Mouse (Mus musculus): ENCODE data around the gene Akap13. TPM values are rescaled to one million over a fixed set of nuclear protein-coding genes. Genes with fewer than 3 reads are reported as not detected.
A peak's percentile ranks its signal among the peaks of the same experiment; 100 is the strongest.
"Not testable (repeated sequence)": the region's sequence is repeated elsewhere in the genome, so short reads cannot be mapped to it uniquely, and the experiment has no call there.

The Akap13 gene
- total RNA-seq, 2 experiments from 2014 or later = 65.5 to 73.5 TPM

DNA sequence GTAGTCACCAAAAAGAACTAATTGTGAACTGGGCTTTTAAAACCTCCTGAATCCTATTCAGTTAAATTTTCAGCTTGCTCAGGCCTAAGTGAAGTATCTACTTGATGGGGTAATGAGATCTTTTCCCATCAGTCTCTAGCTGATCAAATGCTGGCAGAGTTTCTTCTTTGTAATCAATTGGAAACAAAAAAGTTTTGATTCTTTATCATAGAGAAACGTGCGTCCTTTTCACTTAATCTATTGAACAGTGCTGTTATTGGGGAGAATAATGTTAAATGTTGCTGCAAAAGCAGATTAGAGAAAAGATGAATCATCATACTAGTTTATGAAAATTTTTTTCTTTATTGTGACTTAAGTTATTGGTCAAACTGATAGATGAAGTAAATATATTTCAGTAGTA lies 142.5 kb downstream of the Akap13 start:
- DNase-seq = no peak

DNA sequence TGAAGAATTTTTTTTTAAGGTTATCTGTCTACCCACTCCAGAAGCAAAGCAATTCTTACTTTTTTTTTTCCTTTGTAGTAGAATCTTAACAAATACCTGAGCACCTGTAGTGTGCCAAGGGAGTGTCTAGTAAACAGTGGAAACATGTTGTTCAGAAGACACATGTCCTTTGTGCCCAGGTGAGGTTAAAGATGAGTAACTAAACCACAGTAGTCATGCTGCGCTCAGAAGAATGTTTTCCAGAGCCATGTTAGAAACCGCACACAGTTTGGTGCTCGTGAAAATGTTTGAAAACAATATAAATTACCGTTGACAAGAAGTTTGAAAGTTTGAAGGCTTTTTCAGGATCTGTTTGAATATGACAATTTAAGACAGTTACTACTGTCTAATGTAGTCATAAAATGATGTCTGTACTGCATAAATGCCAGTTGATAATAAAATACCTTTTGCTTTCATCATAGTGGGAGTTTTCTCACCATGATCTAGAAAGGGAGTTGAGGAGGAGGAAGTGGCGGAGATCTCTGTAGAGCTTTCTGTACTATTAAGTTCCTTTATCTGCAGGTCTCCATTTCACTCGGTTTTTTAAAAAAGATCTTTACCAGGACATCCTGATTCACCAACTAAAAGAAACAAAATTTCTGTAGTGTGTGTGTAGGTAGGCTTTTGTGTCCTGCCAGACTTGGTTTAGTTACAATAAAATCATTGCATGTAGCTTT lies 145.2 kb downstream of the Akap13 start:
- no peak for DNase-seq

DNA sequence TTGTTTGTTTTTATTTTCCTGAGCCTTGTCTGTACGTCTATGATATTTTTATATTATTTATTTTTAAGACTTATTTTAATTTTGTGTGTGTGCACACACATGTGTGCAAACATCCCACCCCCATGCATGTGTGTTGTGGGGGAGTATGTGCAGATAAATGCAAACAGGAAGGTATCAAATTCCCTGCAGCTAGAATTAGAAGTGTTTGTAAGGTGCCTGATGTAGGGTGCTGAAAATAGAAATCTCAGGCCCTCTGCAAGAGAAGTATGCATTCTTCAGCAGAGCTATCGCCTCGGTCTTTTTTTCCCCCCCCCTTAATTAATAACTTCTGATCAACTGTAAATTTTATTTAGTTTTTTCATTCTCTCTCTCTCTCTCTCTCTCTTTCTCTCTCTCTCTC lies 151.9 kb downstream of the Akap13 start:
- DNase-seq = no peak

DNA sequence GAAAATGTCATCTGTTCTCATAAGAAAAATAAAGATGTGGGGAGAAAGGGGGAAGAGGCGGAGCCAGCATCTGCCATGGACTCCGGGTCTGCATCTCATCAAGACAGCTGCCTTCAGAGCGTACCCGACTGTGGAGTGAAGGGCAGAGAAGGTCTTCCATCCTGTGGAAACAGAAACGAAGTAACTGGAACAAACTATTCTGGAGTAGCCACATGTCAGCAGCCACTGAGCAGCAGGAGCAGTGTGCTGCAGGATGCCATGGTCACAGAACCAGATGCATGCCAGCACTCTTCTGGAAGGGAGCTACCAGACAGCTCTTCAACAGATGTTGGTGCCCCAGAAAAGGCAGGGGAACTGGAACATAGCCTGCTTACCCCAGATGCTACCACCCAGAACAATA lies 153.4 kb downstream of the Akap13 start:
- DNase-seq = no peak

DNA sequence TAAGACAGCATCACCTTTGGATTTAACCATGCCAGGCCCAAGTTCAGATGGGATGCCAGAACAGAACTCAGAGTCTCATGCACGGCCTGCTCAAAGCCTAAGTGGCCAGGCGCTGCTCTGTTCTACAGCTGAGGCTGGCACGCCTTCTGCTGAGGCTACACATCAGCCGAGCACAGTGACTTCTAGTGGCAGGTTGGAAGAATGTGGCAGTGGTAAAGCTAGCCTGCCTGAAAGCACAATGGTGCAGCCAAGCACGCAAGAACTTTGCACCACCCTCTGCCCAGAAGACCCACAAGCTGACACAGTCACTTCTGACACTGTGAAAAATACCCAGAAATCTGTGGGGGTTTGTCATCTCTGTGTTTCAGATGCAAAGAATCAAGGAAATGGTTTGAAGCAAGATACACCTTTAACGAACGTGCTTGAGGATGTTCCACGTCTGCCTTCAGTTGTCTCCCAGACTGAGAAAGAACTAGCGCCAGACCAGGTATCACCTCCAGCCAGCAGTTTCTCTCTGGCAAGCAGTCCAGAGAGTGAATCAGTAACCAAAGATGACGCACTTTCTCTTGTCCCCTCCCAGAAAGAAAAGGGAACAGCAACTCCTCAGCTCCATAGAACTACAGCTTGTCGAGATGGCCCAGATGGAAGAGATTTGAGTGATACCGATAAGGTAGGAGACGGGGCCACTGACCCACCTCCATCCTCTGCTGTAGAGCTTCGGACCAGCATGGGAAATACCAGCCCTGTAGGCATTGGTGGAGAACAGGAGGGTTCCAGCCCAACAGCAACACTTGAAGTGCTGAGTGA lies 154.3 kb downstream of the Akap13 start:
- peak; percentile 31 for DNase-seq

DNA sequence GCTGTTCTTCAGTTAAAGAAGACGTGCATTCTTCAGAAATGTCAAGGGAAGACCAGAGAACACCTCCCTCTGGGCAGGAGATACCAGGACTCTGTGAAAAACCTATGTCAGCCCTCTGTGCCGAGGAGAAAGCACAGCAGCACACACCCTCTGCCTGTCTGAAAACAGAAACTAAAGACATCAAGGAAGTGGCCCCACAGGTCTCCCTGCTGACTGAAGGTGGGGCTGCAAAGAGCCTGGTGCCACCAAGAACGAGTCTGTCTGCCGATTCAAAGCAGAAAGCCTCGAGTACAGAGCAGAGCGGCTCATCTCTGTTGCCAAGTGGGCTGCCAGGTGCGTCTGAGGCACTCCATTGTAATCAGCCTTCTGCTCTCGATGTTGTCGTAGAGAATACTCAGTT lies 155.1 kb downstream of the Akap13 start:
- DNase-seq = no peak

DNA sequence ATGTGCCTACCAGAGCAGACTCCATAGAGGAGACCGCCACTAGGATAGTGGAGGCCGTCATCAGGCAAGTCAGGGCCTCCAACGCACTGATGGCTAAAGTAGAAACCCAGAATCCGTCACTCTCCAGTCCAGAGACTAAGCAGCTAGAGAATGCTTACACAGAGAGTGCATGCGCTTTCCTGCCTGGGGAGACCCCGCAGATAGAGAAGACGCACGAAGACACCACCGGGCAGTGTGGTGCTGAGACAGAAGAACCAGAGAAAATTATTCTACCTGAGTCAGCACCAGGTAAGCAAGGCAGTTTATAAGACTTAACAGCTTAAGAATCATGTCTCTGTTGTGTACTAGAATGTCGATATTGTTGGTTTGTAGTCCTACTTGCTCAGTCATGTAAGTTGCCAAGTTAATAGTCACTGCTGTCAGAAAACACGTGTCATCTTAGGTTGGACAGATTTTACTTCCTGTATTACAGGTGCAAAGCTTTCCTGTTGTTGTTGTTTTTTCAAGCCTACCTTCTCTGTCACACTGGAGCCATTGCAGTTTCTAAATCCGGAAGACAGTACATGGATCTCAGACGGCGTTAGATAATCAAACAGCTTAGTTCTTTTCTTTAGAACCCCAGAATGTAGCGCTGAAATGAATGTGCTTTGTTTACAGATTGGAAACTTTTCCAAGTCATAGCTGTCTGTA lies 156.1 kb downstream of the Akap13 start:
- no peak for DNase-seq

DNA sequence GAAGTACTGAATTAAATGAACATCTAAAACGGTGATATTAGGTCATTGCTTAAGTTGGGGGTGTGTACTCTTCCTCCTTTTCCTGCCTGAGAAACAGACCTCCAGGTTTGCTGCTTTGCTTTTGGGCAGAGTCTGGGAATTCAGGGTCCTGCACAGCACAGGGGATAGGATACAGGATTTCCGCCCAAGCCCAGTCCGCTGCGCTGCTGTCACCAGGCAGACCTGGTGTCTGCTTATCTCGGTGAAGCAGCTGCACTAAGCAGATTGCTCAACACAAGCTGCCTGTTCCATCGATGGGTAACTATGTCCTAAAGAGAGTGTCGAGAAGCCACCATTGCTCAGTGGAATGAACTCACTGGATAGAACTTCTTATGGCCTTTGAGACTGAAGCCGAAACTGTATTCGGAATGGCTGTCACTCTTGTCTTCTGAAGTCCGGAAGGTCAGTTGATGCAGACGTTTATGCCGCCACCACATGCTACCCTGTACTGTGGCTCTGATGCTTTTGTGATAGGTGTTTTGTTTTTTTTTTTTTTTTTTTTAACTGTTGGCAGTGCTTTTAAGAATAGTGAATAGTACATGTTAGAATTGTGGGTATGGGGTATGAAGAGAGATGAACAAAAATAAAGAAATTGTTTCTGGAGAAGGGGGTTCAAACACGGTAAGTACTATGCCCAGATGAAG lies 156.8 kb downstream of the Akap13 start:
- peak; percentile 15 for DNase-seq

DNA sequence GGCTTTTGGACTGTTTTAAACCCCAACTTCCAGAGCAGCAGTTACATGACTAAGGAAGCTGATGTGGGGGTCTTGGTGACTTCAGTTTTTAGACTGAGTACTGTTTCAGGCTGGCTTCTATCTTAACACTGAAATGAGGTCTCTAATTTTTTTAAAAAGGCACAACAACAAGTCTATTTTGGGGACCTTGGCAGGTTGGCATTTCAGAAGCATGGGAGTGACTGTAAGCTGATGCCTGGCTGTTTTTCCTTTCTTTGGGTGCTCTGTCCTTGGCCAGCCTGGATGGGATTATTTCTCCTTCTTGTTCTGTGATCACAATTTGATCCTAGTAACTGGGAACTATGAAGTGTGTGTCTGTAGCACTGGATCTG lies 157.3 kb downstream of the Akap13 start:
- DNase-seq = no peak

DNA sequence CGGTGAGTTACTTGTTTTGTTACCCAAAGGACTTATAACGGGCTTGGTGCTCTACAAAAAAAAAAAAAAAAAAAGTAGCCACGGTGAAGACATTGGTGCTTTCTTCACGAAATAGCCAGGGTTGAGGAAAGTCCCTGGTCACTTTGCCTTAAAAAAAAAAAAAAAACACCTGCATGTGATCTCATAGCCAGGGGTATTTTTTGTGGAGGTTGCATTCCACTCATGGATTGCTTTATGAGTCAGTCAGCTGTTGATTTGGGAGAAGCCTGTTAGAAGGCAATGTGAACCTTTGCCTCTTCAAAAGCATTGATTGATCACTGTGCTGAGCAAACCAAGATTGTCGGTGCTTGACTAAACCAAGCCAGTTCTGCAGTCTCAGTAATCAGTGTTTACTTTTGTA lies 157.9 kb downstream of the Akap13 start:
- no peak for DNase-seq

DNA sequence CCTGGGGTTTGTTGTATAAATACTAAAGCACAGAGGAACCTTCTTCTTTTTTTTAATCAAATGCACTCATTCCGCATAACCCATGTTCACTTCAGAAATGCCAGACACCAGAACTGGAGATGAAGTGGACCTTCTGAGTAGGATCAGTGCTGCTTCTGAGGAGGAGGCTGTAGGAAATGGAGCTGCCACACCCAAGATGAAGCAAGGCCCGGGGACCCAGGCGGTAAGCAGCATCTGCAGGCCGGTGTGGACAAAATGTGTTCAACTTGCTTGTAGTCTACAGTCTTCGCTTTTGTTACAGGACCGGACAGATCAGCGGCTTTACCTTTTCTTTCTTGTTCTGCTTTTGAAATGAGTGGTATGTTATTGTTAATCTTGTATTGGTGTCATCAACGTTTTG lies 159.5 kb downstream of the Akap13 start:
- no peak for DNase-seq

DNA sequence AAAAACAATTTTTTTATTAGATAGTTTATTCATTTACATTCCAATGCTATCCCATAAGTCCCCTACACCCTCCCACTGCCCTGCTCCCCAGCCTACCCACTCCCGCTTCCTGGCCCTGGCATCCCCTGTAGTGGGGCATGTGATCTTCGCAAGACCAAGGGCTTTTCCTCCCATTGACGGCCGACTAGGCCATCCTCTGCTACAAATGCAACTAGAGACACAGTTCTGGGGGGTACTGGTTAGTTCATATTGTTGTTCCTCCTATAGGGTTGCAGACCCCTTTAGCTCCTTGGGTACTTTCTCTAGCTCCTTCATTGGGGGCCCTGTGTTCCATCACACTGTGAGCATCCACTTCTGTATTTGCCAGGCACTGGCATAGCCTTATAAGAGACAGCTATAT lies 161.9 kb downstream of the Akap13 start:
- DNase-seq = not testable (repeated sequence)

DNA sequence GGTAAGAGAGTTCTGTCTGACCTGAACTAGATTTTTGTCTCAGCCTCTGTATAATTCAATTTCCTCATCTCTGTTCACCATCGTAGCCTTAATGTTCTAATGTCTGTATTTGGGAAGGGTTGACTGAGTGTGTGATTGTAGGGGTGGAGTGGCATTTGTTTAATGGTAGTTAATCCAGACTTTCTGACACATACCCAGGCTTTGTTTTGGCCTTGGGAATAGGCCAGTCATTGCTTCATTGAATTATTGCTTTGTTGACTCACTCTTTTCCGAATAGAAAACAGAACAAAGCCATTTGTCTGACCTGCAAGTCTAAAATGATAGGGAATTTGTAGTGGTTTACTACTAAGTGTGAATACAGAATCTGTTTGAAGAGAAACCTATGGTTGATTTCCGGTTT lies 163.4 kb downstream of the Akap13 start:
- no peak for DNase-seq

DNA sequence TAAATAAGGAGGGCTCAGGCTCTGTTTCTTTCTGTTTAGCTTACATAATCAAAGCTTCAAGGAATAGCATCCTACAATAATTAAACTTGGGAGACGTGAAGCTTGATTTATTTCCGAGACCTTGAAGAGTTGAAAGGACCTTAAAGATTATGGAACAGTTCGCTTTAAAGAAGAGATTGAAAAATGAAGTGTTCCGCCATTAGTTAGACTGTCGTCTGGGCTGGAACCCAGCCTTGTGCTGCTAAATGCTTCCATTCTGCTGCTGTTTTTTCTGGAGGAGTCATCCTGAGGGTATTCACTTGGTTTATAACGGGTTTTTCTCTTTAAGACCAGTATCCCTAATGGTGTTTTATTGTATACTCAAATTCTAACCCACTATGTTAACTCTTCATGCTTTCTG lies 164.5 kb downstream of the Akap13 start:
- no peak for DNase-seq

DNA sequence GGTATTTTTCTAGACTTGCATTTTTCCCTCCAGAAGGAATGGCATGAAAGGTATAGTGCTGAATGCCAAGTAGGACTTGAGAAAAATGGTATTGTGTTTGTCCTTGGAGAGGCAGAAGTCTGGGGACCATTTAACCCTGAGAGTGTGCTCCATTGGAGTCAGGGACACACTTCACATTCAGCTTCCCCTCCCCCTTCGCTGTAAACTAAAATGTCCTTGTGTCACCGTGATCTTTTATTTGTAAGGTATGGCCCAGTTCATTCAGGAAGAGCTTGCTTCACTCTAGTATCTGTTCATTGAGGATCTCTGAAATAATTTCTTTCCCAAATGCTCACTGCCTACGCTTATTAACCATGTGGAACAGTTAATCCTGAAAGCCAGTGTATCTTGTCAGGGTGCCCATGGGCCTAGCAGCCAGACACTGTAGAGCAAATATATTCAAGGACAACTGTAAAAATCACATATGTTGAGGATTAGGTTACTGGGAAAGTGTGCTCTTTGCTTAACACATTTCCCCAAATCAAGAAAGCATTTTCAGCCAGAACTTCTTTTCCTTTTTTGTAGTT lies 165.1 kb downstream of the Akap13 start:
- DNase-seq = no peak

DNA sequence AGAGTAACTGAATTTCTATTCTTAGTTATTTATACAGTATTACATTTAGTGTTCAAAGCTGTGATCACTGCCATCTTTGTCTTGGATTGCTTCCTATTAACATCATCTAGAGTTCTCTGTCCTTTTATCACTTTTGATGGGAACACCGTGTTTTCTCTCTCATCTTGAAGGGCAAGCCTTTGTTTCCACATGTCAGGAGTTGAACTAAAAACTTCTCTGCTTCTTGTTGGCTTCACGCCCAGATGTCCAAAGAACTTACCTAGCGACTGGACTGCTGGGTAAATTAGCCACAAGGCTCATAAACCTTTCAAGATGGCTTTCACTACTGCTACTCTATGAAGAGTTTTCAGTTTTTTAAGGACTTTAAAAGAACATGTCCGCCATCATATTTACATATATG lies 165.6 kb downstream of the Akap13 start:
- no peak for DNase-seq

DNA sequence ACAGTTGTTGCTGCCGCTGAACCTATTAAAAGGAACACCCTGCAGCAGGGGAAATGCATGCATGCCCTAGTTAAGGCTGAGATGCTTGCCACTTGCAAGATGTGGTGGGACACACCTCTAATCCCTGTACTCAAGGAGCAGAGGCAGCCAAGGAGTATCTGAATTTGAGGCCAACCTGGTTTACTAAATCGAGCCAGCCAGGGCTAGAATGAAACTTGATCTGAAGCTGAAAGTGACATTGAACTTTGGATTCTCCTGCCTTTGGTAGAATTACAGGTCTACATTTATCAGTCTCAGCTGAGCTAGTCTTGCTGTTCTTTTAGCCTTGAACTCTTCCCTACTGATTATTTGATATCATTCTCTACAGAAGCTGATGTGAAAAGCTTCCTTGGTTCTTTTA lies 172.5 kb downstream of the Akap13 start:
- no peak for DNase-seq

DNA sequence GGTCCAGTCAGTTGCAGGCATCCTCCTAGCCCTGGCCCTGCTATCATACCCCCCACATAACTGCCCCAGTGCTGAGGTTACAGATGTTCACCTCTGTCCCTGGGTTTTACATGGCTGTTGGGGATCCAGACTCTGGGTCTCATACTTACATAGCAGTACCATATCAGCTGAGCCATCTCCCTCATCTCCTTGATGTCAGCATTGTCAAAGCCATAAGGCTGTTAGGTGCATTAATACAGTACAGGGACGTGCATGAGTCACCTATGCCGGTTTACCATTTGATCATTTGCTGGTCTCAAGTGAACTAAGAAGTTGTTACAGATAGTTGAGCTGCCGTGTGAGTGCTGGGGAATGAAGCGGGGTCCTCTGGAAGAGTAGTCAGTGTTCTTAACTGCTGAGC lies 174.3 kb downstream of the Akap13 start:
- DNase-seq = no peak

DNA sequence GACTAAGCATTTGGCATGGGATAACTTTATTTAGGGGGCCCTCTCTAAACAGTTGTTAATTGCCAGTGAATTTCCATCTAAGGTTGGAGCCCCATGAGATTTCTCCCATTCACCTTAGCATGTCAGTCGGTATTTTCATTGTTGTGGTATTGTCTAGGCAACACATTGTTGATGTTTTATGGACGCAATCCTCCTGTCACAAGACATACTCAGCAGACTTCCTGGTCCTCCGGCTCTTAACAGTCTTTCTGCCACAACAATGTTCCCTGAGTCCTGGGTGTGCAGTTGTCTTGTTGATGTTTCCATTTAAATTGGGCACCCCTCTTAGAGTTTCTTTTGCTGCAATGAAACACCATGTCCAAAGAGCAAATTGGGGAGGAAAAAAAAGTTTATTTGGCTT lies 177.6 kb downstream of the Akap13 start:
- no peak for DNase-seq

DNA sequence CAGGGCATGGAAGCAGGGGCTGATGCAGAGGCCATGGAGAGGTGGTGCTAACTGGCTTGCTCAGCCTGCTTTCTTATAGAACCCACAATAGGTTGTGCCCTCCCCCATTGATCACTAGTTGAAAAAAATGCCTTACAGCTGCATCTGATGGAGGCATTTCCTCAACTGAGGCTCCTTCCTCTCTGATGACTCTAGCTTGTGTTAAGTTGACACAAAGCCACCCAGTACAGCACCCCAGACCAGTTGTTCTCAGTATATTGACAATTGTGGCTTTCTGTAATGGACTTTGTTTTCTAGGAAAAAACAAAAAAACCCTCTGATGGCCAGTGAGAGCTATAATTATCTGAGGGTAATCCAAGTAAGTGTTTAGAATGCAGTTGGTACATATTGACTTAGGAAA lies 178.1 kb downstream of the Akap13 start:
- DNase-seq = no peak

DNA sequence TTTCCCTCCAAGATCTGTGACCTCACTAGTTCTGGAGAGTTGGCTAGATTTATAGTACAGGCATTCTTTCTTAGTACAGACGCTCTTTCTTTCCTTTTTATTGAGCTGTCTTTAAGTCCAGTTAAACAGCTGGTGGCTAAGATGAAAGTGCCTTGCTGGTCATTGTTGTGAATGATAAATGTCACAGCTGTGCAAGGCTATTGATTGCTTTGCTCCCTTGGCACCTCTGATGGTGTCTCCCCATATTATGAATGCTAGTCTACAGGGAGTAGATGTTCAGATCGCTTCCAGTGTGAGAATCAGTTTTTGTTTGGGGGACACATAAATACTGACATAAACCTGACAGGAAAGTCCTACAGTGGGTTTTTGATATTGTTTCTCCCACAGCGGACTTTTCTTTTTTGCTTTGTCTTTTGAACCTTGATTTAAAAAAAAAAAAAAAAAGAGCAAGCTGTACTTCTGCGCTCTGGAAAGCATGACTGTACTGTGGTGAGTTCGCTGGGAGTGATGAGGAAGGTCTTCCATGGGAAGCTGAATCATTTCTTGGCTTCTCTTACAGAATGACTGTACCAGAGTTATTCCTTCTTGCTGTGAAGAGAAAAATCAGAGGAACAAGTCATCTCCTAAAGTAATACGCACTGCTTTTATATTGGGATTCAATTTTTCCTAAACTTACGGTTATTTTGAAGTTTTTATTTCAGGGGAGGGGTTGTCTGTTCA lies 178.6 kb downstream of the Akap13 start:
- DNase-seq = no peak

DNA sequence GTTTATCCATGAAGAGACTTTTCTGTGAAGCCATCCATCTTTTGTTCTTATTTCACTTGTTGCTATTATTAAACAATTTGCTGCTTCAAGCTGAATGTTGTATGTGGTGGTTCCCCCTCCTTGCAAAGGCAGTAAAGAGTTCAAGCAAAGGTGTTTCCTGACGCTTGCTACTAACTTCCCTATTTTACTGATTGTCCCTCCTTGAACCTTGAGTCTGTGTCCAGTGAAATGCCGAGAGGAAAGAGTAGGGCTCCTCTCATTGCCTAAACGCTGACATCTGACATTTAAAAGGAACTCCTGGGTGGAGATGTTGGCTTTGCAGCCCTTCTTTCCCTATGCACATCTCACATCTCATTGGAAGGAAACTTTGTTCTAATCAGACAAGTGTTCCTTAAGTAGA lies 183.4 kb downstream of the Akap13 start:
- no peak for DNase-seq
